Mouse (Mus musculus) spleen, embryonic (tissue): ENCODE measurements at regions not wholly inside any gene's neighbourhood (a gene's known extent, or its start where the extent isn't known, plus 50 kb on each side); places are given as distances from the start of the nearest gene placed in this dataset.

ENCODE experiments used
- CTCF ChIA-PET: fragments of 350-600 bp; sonication (Branson Sonifier 250); formaldehyde crosslinking; loops from one replicate; lab custom pipeline; 2022; lab: Charles Lee

- CTCF ChIA-PET = no interaction called here
Observed at GRCm38 (mm10) chr4:99348674-99349073, 53.0 kb downstream of the Gm12689 start.

GRCm38 (mm10) chr4:99353122-99353774, 57.5 kb downstream of the Gm12689 start:
- CTCF ChIA-PET = no interaction called here

- CTCF ChIA-PET = interaction anchor here (0.7 kb wide), 1 partner anchor 529 kb away, joined by 6 read pairs; no protein-coding TSS in a partner anchor
Observed at GRCm38 (mm10) chr4:99354241-99354640, 58.5 kb downstream of the Gm12689 start.

GRCm38 (mm10) chr4:99354835-99355234, 59.1 kb downstream of the Gm12689 start:
- CTCF ChIA-PET = interaction anchor here (0.7 kb wide), 1 partner anchor 528 kb away, joined by 6 read pairs; no protein-coding TSS in a partner anchor

DNA sequence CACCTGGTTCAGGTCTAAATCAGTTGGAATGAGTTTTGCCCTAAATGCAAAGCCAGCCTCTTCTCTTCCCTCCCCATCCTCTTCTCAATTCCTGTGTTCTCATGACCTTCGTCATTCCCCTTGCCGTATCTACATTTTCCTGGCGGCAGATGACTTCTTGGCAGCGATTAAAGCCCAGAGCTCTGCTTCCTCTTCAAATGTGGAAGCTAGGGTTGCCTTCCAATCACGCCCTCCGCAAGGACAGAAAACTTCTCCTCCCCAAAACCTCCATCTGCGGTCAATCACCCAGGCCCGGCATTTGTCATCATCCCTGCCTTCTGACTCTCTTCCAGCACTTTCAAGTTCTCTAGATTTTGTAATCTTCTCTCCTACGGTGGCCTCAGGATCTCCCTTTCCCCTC, 72.3 kb downstream of the Gm12689 start:
- CTCF ChIA-PET = interaction anchor here (0.5 kb wide), 1 partner anchor 327 kb away, joined by 3 read pairs; no protein-coding TSS in a partner anchor

- CTCF ChIA-PET = no interaction called here
Observed at GRCm38 (mm10) chr4:99371162-99371561, 75.5 kb downstream of the Gm12689 start.

DNA sequence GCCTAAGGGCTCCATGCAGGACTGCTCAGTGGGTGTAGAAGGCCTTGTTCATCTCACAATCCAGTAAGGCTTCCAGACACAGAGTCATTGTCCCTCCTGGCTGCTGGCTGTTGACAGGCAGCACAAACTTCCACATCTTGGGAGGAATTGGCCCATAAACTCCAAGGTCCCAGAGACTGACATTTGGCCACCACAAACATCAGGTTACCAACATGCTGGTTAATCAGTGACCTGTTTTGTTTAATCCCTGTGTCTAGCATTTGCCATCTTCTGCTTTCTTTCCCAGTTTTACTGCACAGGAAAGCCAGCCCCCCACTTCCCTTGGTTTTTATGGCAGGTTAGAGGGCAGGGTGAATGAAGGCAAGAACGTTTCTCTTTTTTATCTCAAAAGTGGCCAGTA, 80.5 kb downstream of the Gm12689 start:
- CTCF ChIA-PET = no interaction called here

- CTCF ChIA-PET = no interaction called here
Observed at GRCm38 (mm10) chr4:99376911-99377310, 81.2 kb downstream of the Gm12689 start.

DNA sequence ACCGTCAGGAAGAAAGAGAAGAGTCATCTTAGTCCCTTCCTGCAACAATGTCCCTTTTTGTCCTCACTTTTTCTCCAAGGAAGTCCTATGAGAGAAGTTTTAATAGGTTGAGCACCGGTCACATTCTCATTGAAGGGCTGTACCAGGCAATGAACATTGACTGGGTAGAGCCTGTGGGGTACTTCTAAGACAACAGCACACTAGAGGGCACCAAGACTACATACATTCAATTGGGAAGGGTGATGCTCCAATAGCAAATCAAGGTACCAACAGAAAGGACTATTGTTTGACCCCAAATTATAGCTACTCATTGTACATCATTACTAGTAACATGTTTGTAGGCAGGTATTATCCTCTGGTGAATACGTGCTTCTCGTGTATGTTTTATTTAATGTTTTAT, 84.3 kb downstream of the Gm12689 start:
- CTCF ChIA-PET = interaction anchor here (0.5 kb wide), 1 partner anchor 582 kb away, joined by 9 read pairs; no protein-coding TSS in a partner anchor

DNA sequence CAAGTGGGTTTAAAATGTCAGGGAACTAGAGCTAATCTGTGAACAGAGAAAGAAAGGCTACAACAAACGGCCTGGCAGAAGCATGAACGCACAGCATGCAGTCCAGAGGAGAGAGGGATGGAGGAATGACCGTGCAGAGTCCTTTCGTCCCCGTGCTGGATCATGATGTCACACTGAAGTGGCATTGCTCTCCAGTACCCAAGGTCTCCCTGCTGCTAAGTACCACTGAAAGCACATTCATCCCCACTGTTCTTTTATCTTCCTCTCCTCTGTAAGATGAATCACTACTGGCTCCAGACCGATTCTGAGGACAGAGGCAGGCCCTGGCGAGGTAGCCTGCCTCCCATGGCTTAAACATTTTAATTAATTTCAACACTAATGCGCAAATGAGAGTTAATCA, 89.7 kb downstream of the Gm12689 start:
- CTCF ChIA-PET = no interaction called here

DNA sequence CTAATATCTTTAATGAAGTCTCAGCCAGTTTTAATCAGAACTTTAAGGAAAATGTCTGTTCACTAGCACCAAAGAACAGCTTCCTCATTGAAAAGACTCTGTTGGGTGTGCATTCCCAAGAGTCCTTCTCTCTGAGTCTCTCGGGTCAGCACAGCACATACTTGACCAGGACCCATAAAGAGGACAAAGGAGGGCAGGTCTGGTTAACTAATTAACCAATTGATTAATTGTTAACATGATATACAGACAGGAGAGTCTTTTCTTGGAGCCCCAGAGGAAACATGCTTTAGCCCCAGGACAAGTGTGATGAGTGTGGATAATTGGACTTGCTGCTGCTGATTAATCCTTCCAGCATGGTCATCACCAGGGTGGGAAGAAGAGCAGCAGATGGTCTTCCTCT, 93.7 kb downstream of the Gm12689 start:
- CTCF ChIA-PET = no interaction called here

DNA sequence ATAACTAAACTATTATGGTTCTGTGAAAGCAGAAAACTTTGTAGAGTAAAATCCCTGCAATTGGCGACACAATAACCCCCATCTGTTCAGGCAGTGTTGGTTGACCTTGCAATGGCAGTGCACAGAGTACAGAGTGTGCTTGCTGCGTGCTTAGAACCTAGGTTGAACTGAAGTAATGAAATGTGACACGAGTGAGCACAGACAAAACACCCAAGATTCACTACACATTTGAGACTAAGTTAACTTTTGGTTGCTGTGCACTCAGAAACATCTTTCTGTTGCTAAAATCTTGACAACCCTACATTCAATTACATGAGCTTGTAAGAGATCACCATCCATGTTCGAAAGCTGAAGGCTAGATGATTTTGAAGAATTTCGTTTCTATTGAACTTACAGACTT, 97.3 kb downstream of the Gm12689 start:
- CTCF ChIA-PET = no interaction called here

DNA sequence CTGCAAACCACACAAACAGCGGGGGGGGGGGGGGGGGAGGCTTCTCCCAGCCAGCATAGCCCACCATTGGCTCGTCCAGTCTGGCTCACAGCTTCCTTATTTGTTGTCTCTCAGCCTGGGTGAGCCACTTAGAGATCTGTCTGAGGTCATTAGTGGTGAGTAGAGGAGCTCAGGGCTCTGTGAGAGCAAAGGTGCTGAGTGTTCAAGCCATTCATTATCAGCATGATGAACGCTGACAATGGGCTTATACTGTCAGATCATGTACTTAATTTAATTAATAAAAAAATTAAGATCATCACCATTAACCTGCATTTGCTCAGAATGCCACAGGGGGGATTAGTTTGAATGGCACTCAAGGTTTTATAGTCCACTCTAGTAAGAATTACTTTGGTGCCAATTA, 98.5 kb downstream of the Gm12689 start:
- CTCF ChIA-PET = no interaction called here

GRCm38 (mm10) chr4:99407466-99407865, 111.8 kb downstream of the Gm12689 start:
- CTCF ChIA-PET = no interaction called here

GRCm38 (mm10) chr4:99423449-99423848, 127.7 kb downstream of the Gm12689 start:
- CTCF ChIA-PET = no interaction called here

DNA sequence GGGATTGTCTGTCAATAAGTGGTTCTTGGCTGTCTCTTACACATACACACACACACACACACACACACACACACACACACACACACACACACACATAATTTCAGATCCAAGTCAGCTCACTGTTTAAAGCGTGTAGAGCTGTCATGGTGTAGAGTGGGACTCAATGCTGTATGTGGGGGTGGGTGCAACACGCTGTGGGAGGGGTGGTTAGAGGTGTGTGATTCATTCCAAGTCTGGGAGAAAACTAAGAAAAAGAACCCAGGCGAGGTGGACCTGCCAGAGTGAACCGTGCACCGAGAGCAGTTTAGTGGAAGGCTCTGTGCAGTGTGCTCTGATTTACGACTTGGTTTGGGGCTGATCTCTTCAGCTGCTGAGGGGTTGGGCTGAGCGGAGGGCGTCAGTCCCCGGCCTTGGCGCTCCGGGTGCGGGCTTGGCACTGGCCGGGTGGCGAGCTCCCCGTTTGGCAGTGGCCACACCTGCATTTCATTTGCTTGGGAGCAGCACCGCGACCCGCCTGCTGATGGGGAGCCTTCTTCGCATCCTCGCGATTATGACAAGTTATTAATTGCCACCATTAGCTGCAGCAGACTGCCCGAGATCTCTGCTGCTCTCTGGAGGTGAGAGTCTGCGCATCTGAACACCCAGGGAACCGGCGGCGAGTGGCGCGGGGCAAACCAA, 149.5 kb downstream of the Gm12689 start:
- CTCF ChIA-PET = no interaction called here

GRCm38 (mm10) chr4:99445755-99446128, 150.0 kb downstream of the Gm12689 start:
- CTCF ChIA-PET = no interaction called here

GRCm38 (mm10) chr4:99458984-99459383, 163.3 kb downstream of the Gm12689 start:
- CTCF ChIA-PET = no interaction called here

DNA sequence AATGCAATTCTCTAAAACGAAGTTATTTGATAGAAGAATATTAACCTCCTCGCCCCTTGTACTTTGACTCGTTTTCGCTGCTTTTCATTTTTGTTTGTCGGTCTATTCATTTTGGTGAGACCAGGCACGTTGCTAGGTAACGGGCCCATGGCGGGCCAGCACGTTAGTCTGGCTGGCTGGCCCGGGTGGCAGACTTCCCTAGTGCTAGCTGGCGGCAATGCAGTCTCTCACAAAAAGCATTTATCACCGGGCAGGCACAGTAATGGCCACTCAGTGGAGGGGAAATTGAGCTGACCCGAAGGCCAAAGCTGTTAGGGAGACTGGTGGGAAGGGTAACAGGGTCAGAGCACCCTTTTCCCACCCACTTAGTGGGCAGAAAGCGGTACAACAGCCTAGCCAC, 163.7 kb downstream of the Gm12689 start:
- CTCF ChIA-PET = no interaction called here

- CTCF ChIA-PET = no interaction called here
Observed at GRCm38 (mm10) chr4:99465493-99465892, 169.8 kb downstream of the Gm12689 start.

GRCm38 (mm10) chr4:99475701-99476218, 180.1 kb downstream of the Gm12689 start:
- CTCF ChIA-PET = no interaction called here

- CTCF ChIA-PET = no interaction called here
Observed at GRCm38 (mm10) chr4:99484271-99484670, 171.8 kb upstream of the Foxd3 start.
